Mouse (Mus musculus) layer of hippocampus, postnatal 10 days (tissue): ENCODE measurements around the gene Abhd12. TPM values are rescaled to one million over a fixed set of nuclear protein-coding genes. Genes with fewer than 3 reads are reported as not detected.
"Not testable (repeated sequence)": the region's sequence is repeated elsewhere in the genome, so short reads cannot be mapped to it uniquely, and the experiment has no call there.

Experiments used
- DNase-seq, 2 experiments: peaks; one replicate each; pipeline ENCODE4 v3.0.0; 2021; ENCODE audit warnings: low spot score in 2 of 2
- total RNA-seq, 2 experiments: library from RNA; stranded (reverse); gene quantifications; 2 replicates each; pipeline ENCODE4 v1.2.3; 2021

Gene Abhd12
- total RNA-seq, 2 experiments from 2014 or later = 173 to 184 TPM

DNA sequence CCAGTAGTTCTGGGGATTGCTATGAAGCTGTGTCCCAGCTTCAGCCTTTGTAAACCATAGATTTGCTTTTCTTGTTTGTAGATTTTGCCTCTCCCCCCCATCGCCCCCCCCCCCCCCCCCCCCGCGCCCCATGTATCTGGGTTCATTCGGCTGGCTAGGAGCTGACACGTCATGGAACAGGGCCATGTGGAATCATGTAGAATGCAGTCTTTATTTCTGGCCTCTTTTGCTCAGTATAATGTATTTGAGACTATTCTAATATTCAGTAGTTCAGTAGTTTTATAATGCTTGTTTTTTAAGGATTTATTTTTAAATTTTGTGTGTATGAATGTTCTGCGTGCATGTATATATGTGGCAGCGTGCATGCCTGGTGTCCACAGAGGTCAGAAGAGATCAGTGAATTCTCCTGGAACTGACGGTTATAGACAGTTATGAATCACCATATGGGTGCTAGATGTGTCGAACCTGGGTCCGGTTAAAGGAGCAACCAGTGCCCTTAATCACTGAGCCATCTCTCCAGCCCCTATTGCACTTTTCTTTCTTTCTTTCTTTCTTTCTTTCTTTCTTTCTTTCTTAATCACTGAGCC, 5.8 kb upstream of the Abhd12 start:
- no peak for DNase-seq

DNA sequence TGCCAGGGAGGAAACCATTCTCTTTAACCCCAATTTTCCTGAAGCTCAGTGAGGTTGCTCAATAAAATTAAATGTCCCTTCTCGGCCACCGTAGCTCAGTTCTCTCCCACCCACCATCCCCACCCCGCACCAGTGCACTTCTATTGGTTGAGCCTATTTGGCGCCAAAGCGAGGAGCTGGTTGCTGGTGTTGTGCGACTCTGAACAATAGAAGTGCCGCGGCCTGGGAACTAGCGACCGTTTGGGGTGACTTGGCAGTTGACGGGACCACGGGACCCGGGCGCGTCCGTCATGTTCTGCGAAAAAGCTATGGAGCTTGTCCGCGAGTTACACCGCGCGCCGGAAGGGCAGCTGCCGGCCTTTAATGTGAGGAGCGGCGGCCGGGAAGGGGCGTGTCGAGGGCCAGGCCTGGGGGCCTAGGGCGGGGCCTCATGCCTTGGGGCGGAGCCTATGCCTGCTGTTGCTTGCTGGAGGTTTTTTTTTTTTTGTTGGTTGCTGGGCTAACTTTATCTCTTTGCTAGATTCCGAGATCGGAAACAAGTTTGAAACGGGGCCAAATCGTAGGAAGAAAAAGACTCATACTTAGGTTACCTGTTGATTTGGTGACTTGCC, 5.0 kb upstream of the Abhd12 start:
- peak; percentile 84 to 89 for DNase-seq

DNA sequence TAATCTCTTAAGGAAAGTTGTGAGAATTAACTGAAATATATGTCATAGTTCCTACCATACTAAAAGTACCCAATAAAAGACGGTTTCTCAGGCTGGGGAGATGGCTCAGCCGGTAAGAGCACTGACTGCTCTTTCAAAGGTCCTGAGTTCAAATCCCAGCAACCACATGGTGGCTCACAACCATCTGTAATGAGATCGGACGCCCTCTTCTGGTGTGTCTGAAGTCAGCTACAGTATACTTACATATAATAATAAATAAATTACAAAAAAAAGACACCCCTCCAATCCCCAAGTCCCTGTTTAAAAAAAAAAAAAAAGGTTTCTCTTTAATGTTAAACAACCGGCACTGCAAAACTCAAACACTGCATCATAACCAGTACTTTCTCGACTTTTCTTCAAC, 4.3 kb upstream of the Abhd12 start:
- not testable (repeated sequence) for DNase-seq

DNA sequence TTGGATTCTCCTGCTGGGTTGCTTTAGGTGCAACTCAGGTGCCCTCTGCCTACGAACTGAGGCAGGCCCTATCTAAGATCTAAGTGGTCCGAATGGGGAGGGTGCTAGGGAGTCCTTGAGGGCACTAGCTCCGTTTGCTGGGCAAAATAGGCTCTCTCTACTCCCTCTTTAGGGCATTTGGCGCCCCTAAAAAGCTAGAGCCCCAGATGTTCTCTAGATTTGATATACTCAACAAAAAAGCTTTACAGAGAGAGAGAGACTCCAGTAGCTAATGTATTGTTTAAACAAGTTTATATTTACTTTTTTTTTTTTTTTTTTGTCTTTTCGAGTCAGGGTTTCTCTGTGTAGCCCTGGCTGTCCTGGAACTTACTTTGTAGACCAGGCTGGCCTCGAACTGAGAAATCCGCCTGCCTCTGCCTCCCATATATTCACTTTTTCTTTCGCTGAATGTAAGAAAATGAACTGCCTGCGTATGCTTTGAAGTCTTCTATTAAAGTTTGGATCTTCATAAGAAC, 452 bp upstream of the Abhd12 start, which contains the start of gene Gins1:
TSS of gene Gins1 (plus strand) at position 465 of the 515 bp plus-strand sequence.
- no peak for DNase-seq

DNA sequence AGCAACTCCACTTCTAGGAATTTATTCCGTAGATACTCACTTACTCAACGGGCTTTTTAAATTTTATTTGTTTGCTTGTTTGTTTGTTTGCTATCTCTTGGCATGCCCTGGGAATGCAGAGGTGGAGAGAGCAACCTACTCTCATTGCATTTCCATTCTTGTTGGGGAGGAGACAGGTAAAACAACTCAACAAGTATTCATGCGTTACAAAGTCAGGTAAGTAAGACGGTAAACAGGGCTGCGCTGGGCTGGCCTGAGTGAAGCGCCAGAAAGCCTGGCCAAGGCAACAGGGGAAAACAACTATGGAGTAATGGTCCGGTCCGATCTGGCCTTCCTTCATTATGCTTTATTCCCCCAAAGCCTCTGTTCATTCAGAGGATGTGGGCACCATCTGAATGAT, 2.2 kb downstream of the Abhd12 start:
- DNase-seq = peak in 1 of 2 experiments; percentile 21

DNA sequence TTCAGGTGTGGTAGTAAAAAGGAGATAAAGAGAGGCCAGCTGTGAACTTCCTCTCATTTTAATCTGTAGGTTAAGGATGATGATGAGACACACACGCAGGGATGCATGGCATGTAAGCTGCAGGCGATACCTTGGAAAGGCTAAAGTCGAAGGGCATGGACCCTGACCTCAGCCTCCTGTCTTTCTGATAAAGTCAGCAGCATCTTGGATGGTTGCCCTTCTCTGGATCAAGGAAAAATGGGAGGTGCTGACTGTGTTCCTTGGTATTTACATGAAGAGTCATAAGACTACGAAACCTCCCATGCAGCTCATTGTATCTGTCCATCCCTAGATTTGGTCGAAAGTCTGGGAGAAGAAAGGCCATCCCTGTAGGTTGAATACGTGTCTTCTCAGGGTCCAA, 4.2 kb downstream of the Abhd12 start:
- no peak for DNase-seq

DNA sequence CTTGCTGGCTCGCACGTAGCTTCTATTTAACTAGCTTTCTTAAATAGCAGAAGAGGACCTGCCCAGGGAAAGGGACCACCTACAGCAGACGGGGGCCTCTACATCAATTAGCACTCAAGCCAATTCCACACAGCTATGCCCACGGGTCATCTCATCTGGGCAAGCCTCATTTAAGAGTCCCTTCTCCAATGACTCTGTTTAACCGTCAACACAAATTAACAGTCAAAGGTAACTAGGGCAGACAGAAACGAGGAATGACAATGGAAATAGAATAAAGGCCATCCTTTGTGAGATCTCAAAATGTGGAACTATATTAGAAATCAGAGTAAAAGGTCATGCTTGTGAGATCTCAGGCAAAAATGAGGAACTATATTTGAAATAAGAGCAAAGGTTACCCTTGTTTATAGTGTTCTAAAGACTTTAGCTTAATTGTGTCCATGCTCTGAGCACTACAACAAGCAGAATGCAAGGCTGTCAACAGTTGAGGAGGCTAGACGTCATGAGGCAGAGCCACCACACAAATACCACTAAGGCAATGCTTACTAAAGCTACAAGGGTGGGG, 8.8 kb downstream of the Abhd12 start:
- DNase-seq = no peak

DNA sequence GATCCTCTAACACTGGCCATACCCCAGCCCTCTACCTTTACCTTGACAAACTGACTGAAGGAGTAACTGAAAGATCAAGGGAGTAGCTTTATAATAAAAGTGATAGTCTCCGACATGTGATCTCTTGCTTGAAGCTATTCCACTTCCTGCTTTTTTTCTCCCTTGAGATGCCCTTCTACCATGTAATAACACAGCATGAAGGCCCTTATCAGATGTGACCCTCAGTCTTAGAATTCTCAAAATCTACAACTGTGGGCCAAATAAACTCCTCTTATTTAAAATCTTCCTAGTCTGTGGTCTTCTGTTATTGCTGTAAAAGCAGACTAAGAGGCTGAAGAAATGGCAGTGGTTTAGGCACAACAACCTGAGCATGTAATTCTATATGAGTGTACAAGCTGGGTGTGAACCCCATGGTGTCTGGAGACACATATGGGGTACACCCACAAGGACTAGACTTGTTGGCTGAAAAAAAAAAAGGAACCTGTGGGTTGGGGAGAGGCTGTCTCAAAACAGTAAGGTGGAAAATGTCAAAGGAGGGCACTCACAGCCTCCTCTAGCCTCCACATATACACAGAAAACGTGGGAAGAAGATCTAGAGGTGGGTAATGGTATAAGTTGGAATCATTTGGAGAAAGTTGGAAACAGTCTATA, 9.8 kb downstream of the Abhd12 start:
- no peak for DNase-seq

DNA sequence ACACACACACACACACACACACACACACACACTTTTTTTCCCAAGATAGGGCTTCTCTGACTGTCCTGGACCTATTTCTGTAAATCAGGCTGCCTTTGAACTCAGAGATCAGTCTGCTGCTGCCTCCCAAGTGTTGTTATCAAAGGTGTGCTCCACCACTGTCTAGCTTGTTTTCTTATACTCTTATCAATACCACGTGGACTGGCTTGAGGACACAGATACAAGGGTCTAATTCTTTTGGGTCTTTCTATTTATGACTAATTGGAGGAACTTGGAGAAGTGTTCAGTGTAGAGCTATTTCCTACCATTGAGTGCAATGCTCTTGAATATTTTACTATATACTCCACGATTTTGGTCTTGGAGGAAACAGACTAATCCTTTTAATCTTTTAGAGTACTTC, 17.2 kb downstream of the Abhd12 start:
- no peak for DNase-seq

DNA sequence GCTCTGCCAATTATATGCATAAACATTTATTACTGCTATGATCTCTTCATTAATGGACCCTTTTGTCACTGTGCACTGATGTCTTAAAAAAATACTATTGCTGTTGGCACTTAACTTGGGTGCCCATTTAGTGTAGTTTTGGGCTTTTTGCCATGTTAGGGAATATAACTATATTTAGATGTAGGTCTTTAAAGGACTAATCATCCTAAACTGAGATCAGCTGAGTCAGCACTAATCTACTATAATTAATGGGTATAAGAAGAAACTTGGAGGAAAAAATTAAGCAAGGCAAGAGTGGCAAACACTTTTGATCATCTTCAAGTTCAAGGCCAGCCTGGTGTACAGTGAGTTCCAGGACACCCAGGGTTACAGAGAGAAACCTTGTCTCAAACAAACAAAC, 18.2 kb downstream of the Abhd12 start:
- DNase-seq = no peak

DNA sequence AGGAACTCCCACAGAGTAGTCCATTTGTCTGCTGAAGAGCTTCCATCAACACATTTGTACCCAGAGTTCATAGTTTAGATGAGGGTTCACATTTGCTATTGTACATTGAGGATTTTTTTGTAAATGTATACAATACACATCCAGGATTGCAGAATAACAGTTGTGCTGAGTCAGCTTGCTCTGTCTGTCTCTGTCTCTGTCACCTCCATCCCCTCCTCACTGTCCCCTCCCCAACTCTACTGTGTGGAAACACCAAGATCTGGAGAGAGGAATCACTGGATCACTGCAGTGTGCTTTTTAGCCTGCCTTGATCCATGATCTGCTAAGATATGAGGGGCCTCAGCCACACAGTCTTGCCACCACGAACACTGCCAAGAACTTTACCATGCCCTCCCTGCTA, 18.7 kb downstream of the Abhd12 start:
- no peak for DNase-seq

DNA sequence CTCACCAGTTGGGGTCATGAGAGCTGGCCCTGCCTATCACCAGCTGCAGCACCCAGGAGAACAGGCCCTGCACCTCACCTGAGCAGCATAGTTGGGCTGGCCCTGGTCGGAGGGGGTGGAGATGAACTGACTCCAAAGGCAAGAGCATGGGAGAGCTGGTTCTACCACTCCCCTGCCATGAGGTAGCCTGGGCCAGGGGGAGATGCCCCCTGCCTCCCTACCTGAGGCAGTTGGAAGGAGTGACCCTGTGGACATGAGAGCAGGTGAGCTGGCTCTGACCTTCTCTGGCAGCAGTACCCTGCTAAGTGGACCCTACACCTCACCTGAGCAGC, 19.8 kb downstream of the Abhd12 start:
- no peak for DNase-seq

DNA sequence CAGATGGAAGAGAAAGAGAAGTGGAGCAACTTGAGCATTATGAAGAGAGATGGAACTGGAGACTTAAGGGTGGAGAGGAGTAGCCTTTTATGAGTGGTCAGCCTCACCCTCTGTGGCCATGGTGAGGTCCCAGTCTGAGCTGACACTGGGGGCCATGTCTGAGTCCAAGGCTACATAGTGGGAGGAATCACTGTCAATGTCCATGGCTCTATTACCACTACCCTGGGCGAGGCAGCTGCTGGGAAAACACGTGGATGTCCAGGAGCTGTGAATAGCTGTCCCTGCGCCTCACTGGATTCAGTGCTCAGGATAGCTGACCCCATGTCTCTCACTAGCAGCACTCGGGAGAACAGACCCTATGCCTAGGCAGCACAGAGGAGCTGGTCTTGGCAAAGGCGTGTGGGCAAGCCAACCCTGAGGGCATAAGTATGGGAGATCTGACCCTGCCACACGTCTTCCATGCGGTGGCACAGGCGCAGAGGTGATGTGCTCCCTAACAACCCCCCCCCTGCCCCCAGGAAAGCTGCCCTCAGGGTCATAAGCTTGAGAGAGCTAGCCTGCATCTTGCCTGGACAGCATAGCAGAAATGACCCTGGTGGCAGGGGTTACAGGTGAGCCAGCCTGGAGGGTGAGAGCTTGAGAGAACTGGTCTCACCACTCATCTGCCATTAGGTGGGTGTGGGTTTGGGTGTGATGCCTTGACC, 20.3 kb downstream of the Abhd12 start:
- no peak for DNase-seq

DNA sequence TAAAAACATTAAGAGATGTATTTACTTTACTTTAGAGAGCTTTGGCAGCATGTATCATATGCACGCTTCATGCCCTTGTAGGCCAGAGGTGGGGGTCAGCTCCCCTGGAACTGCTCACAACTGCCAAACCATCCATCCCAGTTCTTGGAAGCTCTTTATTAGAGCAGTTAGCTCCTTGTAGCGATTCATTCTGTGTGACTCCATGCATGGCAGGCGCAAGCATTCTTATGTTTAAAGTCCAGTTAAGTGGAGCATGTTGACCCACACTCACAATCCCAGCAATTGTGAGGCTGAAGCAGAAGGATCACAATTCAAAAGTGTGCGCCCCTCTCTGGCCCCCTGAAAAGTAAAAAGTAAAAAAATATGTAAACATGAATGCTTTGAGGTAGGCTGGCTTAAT, 27.0 kb downstream of the Abhd12 start:
- no peak for DNase-seq

DNA sequence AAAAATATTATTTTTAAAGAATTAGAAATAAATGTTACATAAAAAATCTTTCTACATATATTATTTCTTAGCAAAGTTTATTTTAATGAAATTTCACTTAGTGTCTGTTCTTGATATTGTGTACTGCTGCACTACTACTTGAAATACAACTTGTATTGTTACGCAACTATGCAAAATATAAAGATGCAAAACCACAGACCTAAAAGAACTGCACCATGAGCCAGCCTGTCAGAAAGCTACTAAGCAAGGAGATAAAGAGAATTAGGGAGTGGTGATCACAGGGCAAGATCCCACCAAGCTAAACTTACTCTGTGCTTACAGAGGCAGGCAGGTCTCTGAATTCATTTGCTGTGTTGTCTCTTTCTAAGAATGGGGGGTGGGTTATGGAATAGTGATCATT, 29.3 kb downstream of the Abhd12 start:
- no peak for DNase-seq

DNA sequence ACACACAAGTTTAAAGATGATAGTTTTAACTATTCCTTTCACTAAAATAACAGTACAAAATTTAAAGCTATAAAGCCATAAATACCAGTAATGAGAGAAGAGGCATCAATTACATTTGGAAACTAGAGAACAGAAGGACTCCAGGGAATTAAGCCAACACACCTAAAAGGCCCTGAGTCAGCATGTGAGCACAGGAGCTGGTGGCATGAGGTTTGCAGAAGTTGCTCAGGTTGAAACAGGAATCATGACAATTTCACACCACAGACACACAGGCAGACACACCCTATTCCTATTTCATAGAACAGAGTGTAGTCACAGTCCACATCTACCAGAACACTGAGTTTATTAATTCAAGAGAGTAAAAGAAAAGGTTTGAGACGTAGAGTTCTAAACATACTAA, 30.0 kb downstream of the Abhd12 start:
- no peak for DNase-seq

DNA sequence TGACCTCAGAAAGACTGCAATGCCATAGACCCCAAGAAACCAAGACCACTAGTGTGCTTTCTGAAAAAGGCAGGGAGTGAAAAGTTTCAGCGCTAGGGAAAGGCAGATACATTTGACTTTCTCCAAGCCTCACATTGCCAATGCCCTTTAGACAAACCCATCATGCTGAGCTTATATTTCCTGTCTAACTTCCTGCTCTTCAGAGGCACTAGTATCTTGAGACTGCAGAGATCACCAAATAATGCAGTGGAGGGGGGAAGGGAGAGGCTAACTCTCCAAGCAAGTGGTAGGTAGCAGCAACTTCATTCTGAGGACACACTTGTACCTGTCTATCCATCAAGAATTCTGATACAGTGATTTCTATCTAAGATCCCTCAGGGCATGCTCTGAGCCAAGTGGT, 35.1 kb downstream of the Abhd12 start:
- DNase-seq = no peak

DNA sequence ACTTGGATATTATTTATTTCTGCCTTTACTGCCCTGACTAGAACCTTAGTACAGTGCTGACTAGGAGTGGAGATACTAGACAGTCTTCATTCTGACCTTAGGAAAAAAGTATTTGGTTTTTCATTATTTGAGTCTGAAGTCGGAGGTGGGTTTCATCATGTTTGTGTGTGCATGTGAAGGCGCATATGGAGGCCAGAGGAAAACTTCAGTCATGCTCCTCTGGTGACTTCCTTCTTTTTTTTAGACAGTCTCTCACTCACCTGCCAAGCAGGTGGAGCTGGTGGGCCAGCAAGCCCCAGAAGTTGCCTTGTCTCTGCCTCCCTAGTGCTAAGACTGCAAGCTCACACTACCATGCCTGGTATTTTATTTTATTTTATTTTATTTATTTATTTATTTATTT, 37.5 kb downstream of the Abhd12 start:
- DNase-seq = no peak

DNA sequence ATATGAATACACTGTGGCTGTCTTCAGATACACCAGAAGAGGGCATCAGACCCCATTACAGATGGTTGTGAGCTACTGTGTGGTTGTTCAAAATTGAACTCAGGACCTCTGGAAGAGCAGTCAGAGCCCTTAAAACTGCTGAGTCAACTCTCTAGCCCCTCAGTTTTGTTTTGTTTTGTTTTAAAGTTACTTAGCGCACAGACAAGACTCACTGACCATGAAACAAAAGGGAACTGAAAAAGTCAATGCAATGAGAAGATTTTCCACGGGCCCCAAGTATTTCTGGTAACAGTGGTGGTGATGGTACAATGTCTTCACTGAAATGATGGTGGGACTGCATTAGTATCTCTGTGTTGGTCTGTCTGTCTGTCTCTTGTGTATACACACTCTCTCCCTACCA, 43.4 kb downstream of the Abhd12 start:
- DNase-seq = no peak

DNA sequence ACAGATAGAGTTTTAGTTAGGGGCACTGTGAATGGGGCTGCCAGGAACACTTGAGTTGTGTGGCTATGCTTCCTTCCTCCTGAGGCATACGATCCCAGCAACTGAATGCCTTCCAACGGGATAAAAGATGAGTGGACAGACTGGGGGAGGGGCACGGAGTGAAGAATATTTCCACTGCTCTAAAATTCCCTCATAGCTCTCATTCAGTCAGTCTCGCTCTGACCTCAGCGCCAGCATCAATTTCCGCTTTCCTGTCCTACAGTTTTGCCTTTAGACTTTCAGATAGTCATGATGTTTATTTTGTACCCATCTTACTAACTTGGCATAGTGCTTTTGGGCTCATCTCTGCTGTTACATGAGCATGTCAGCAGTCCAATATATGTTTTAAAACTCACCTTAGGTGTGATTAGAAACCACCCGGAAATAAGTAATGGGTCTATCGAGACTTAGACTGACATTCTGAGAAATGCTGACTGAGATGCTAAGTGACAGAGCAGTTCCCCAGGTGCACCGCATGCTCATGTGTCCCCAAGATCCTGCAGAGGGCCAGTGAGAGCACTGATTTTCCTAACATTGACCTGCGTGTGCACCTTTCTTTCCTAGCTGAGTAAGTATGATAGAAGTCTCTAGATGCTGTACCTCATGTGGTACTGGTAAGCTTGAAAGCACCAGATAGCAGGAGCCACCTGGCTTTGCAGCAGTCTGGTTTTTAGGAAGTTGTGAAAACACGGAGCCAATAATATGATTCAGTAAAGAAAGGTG, 44.7 kb downstream of the Abhd12 start:
- no peak for DNase-seq
